Mouse (Mus musculus) heart, embryonic 14.5 days (tissue): ENCODE measurements around the gene Golga1. TPM values are rescaled to one million over a fixed set of nuclear protein-coding genes. Genes with fewer than 3 reads are reported as not detected.

ENCODE experiments used
- ATAC-seq: fragments of 200-750 bp; cut with Nextera tagmentation; 2 replicates; pipeline ENCODE4 v1.8.0; 2017; ENCODE audit warnings: low read depth, moderate TSS enrichment; ENCODE audit not compliant: insufficient number of reproducible peaks, insufficient read depth, low FRiP score
- H3K27ac ChIP-seq, 2 experiments: fragments of 200-500 bp in 1 of 2; fragments of 300-500 bp in 1 of 2; sonication (generic) in 1 of 2; replicated peaks in 1 of 2; 2 replicates each; pipeline ENCODE4 v1.5.1; 2012 to 2014; ENCODE audit warnings: low read depth in 2 of 2, low read length in 2 of 2, control low read depth in 1 of 2, mild to moderate bottlenecking in 1 of 2, mixed read lengths in 1 of 2; ENCODE audit not compliant: control insufficient read depth in 1 of 2, insufficient read depth in 1 of 2
- H3K27me3 ChIP-seq: fragments of 300-500 bp; sonication (generic); 2 replicates; pipeline ENCODE4 v1.6.1; 2014; ENCODE audit warnings: mild to moderate bottlenecking, low read length, control low read depth; ENCODE audit not compliant: control insufficient read depth, insufficient read depth
- H3K36me3 ChIP-seq: fragments of 300-500 bp; sonication (generic); 2 replicates; pipeline ENCODE4 v1.6.1; 2014; ENCODE audit warnings: mild to moderate bottlenecking, control low read depth, low read length, mixed read lengths; ENCODE audit not compliant: control insufficient read depth, insufficient read depth
- H3K4me1 ChIP-seq, 2 experiments: fragments of 200-500 bp in 1 of 2; fragments of 300-500 bp in 1 of 2; sonication (generic) in 1 of 2; 2 replicates each; pipeline ENCODE4 v1.6.1; 2012 to 2014; ENCODE audit warnings: low read length in 2 of 2, control low read depth in 1 of 2, mixed read lengths in 1 of 2; ENCODE audit not compliant: control insufficient read depth in 2 of 2, insufficient read depth in 2 of 2
- H3K4me2 ChIP-seq: fragments of 300-500 bp; sonication (generic); 2 replicates; pipeline ENCODE4 v1.6.1; 2014; ENCODE audit warnings: mild to moderate bottlenecking, low read length
- H3K4me3 ChIP-seq, 2 experiments: fragments of 200-500 bp in 1 of 2; fragments of 300-500 bp in 1 of 2; sonication (generic) in 1 of 2; 2 replicates each; pipeline ENCODE4 v1.5.1; 2012 to 2014; ENCODE audit warnings: low read length in 2 of 2, mild to moderate bottlenecking in 2 of 2, control low read depth in 1 of 2, low read depth in 1 of 2, moderate library complexity in 1 of 2; ENCODE audit not compliant: control insufficient read depth in 1 of 2, insufficient read depth in 1 of 2
- H3K9ac ChIP-seq: fragments of 300-500 bp; sonication (generic); 2 replicates; pipeline ENCODE4 v1.6.1; 2014; ENCODE audit warnings: mild to moderate bottlenecking, low read length
- H3K9me3 ChIP-seq: fragments of 300-500 bp; sonication (generic); 2 replicates; pipeline ENCODE4 v1.6.1; 2016; ENCODE audit warnings: low read length, control low read depth; ENCODE audit not compliant: control insufficient read depth
- WGBS: fragments of 180-500 bp; shearing (Covaris S2); extraction: QIAGEN DNeasy Blood & Tissue Kit; methylation state at CpG from one replicate; pipeline ENCODE4 v1.1.7; 2014; 5-methylcytosine and 5-hydroxymethylcytosine counted together
- polyA plus RNA-seq: library from polyadenylated mRNA; unstranded; fragments of >200 nt; fragmentation: Nextera tagmentation; extraction: Ambion mirVana; gene quantifications from 2 replicates; pipeline ENCODE4 v1.2.1, GENCODE M21; 2014

Golga1 gene
- polyA plus RNA-seq, 1 experiment from 2014 or later: 26.9 TPM

GRCm38 (mm10) chr2:38987803-38988510, 77.4 kb downstream of the Golga1 start:
- H3K4me2 ChIP-seq: no peak overlapping the region
- no peaks in the 10 kb centered on the region for H3K4me1 ChIP-seq
- H3K4me3 ChIP-seq: no peak overlapping the region
- peaks cover 8% of the 10 kb centered on the region; the same call in 1 of the 2 replicates for H3K9me3 ChIP-seq
- 73% methylated on average over 6 of the region's 6 CpGs for WGBS
- no peak overlapping the region for H3K27ac ChIP-seq
- H3K9ac ChIP-seq: no peak overlapping the region
- no peaks in the 10 kb centered on the region for H3K36me3 ChIP-seq
- ATAC-seq: no peak
- no peaks in the 10 kb centered on the region for H3K27me3 ChIP-seq

- H3K4me1 ChIP-seq: no peaks in the 10 kb centered on the region
- WGBS: 38% methylated on average over 1 of the region's 1 CpGs
- no peak for ATAC-seq
Observed at GRCm38 (mm10) chr2:38987371-38987770, 78.0 kb downstream of the Golga1 start.

GRCm38 (mm10) chr2:38986580-38986979, 78.8 kb downstream of the Golga1 start:
- no peaks in the 10 kb centered on the region for H3K4me1 ChIP-seq
- ATAC-seq: no peak
- 77% methylated on average over 3 of the region's 3 CpGs for WGBS
- no peak overlapping the region for H3K9ac ChIP-seq
- H3K36me3 ChIP-seq: no peaks in the 10 kb centered on the region
- no peak overlapping the region for H3K27ac ChIP-seq
- peaks cover 8% of the 10 kb centered on the region; the same call in 1 of the 2 replicates for H3K9me3 ChIP-seq
- H3K4me3 ChIP-seq: no peak overlapping the region
- no peak overlapping the region for H3K4me2 ChIP-seq
- no peaks in the 10 kb centered on the region for H3K27me3 ChIP-seq

More at GRCm38 (mm10) chr2:38987371-38987770, 78.0 kb downstream of the Golga1 start:
- H3K27me3 ChIP-seq: no peaks in the 10 kb centered on the region
- no peak overlapping the region for H3K4me2 ChIP-seq
- H3K27ac ChIP-seq: no peak overlapping the region
- H3K36me3 ChIP-seq: no peaks in the 10 kb centered on the region
- no peak overlapping the region for H3K4me3 ChIP-seq
- H3K9ac ChIP-seq: no peak overlapping the region
- H3K9me3 ChIP-seq: peaks cover 8% of the 10 kb centered on the region; the same call in 1 of the 2 replicates

GRCm38 (mm10) chr2:38983456-38983855, 81.9 kb downstream of the Golga1 start:
- Histone ChIP-seq H3K27me3 (no peaks in the 10 kb centered on the region), H3K9ac (no peak overlapping the region), H3K4me1 (no peaks in the 10 kb centered on the region), H3K27ac (no peak overlapping the region), H3K9me3 (peaks cover 8% of the 10 kb centered on the region; the same call in 1 of the 2 replicates), H3K36me3 (no peaks in the 10 kb centered on the region), H3K4me3 (no peak overlapping the region), H3K4me2 (no peak overlapping the region)
- ATAC-seq: no peak
- WGBS: 89% methylated on average over 2 of the region's 2 CpGs

GRCm38 (mm10) chr2:38977837-38978236, 87.5 kb downstream of the Golga1 start:
- no peak for ATAC-seq
- Histone ChIP-seq H3K4me2 (no peak overlapping the region), H3K4me3 (no peak overlapping the region), H3K4me1 (0 out of 4 replicates have a peak, but pooled peaks cover 0 to 2% of the 10 kb centered on the region in 2 experiments), H3K27me3 (no peaks in the 10 kb centered on the region; the same call in 1 of the 2 replicates), H3K9ac (no peak overlapping the region), H3K27ac (no peak overlapping the region), H3K9me3 (no peaks in the 10 kb centered on the region), H3K36me3 (no peaks in the 10 kb centered on the region)
- WGBS: 63% methylated on average over 4 of the region's 4 CpGs

GRCm38 (mm10) chr2:38975941-38976805, 89.2 kb downstream of the Golga1 start:
- no peak overlapping the region for H3K4me2 ChIP-seq
- H3K4me1 ChIP-seq: 0 out of 4 replicates have a peak, but pooled peaks cover 0 to 2% of the 10 kb centered on the region in 2 experiments
- ATAC-seq: no peak
- no peaks in the 10 kb centered on the region for H3K36me3 ChIP-seq
- H3K27ac ChIP-seq: no peak overlapping the region
- H3K9me3 ChIP-seq: no peaks in the 10 kb centered on the region
- 73% methylated on average over 20 of the region's 21 CpGs for WGBS
- H3K4me3 ChIP-seq: no peak overlapping the region
- H3K9ac ChIP-seq: no peak overlapping the region
- H3K27me3 ChIP-seq: no peaks in the 10 kb centered on the region; the same call in 1 of the 2 replicates

GRCm38 (mm10) chr2:38975181-38975580, 90.2 kb downstream of the Golga1 start:
- no peak for ATAC-seq
- no peaks in the 10 kb centered on the region for H3K36me3 ChIP-seq

More at GRCm38 (mm10) chr2:38975181-38975580, 90.2 kb downstream of the Golga1 start:
- no peak overlapping the region for H3K27ac ChIP-seq
- H3K4me2 ChIP-seq: no peak overlapping the region
- H3K27me3 ChIP-seq: no peaks in the 10 kb centered on the region; the same call in 1 of the 2 replicates
- H3K9ac ChIP-seq: no peak overlapping the region
- 0 out of 4 replicates have a peak, but pooled peaks cover 0 to 2% of the 10 kb centered on the region in 2 experiments for H3K4me1 ChIP-seq
- whole genome bisulfite sequencing: 82% methylated on average over 3 of the region's 3 CpGs
- no peaks in the 10 kb centered on the region for H3K9me3 ChIP-seq
- no peak overlapping the region for H3K4me3 ChIP-seq
